Mouse (Mus musculus) heart, embryonic 11.5 days (tissue): ENCODE results near the gene Olfr623. TPM values are rescaled to one million over a fixed set of nuclear protein-coding genes. Genes with fewer than 3 reads are reported as not detected.

ENCODE experiments used
- polyA plus RNA-seq: library from polyadenylated mRNA; unstranded; fragments of >200 nt; fragmentation: Nextera tagmentation; extraction: Ambion mirVana; gene quantifications from 2 replicates; pipeline ENCODE4 v1.2.1, GENCODE M21; 2014

Gene Olfr623
- polyA plus RNA-seq, 1 experiment from 2014 or later = not detected

Other genes with a start within 250 kb of the Olfr623 start
- gene Usp17lc, start 248.6 kb downstream of the Olfr623 start, polyA plus RNA-seq = not detected in 2 replicates
- gene Olfr605, start 218.3 kb downstream of the Olfr623 start, polyA plus RNA-seq = not detected in 2 replicates
- not detected in 2 replicates for gene Olfr606, start 214.7 kb downstream of the Olfr623 start, polyA plus RNA-seq
- not detected in 2 replicates for gene Olfr607, start 199.5 kb downstream of the Olfr623 start, polyA plus RNA-seq
- gene Olfr608, start 193.8 kb downstream of the Olfr623 start, polyA plus RNA-seq = not detected in 2 replicates
- gene Olfr609, start 165.6 kb downstream of the Olfr623 start, polyA plus RNA-seq = not detected in 2 replicates
- gene Olfr610, start 151.6 kb downstream of the Olfr623 start, polyA plus RNA-seq = not detected in 2 replicates
- gene Olfr611, start 142.9 kb downstream of the Olfr623 start, polyA plus RNA-seq = not detected in 2 replicates
- gene Olfr612, start 121.0 kb downstream of the Olfr623 start, polyA plus RNA-seq = not detected in 2 replicates
- gene Olfr613, start 115.6 kb downstream of the Olfr623 start, polyA plus RNA-seq = not detected in 2 replicates
- not detected in 2 replicates for gene Olfr615, start 107.6 kb downstream of the Olfr623 start, polyA plus RNA-seq
- not detected in 2 replicates for gene Olfr616, start 94.6 kb downstream of the Olfr623 start, polyA plus RNA-seq
- gene Olfr617, start 90.6 kb downstream of the Olfr623 start, polyA plus RNA-seq = not detected in 2 replicates
- gene Olfr618, start 73.6 kb downstream of the Olfr623 start, polyA plus RNA-seq = not detected in 2 replicates
- gene Olfr619, start 63.1 kb downstream of the Olfr623 start, polyA plus RNA-seq = not detected in 2 replicates
- gene Olfr620, start 51.2 kb downstream of the Olfr623 start, polyA plus RNA-seq = not detected in 2 replicates
- not detected in 2 replicates for gene Olfr622, start 21.0 kb downstream of the Olfr623 start, polyA plus RNA-seq
- 0.03 TPM in 1 of 2 replicates, not detected in the other for gene Olfr624, start 7.5 kb upstream of the Olfr623 start, polyA plus RNA-seq
- not detected in 2 replicates for gene Olfr625-ps1, start 19.0 kb upstream of the Olfr623 start, polyA plus RNA-seq
- gene Olfr243, start 51.0 kb upstream of the Olfr623 start, polyA plus RNA-seq = not detected in 2 replicates
- not detected in 2 replicates for gene Olfr628, start 66.7 kb upstream of the Olfr623 start, polyA plus RNA-seq
- gene Olfr629, start 81.2 kb upstream of the Olfr623 start, polyA plus RNA-seq = not detected in 2 replicates
- gene Olfr630, start 93.6 kb upstream of the Olfr623 start, polyA plus RNA-seq = 0.07 TPM in 1 of 2 replicates, not detected in the other
- not detected in 2 replicates for gene Olfr69, start 107.9 kb upstream of the Olfr623 start, polyA plus RNA-seq
- not detected in 2 replicates for gene Olfr68, start 116.0 kb upstream of the Olfr623 start, polyA plus RNA-seq
- 0.08 TPM in 1 of 2 replicates, not detected in the other for gene Olfr67, start 128.1 kb upstream of the Olfr623 start, polyA plus RNA-seq
- 2,483 and 3,067 TPM in 2 replicates for gene Hbb-bt, start 150.3 kb upstream of the Olfr623 start, polyA plus RNA-seq
- gene Hbb-bs, start 164.4 kb upstream of the Olfr623 start, polyA plus RNA-seq = 849 and 1,123 TPM in 2 replicates
- 0.31 TPM in 1 of 2 replicates, not detected in the other for gene Hbb-bh2, start 176.8 kb upstream of the Olfr623 start, polyA plus RNA-seq
- gene Hbb-bh1, start 179.5 kb upstream of the Olfr623 start, polyA plus RNA-seq = 7,786 and 8,740 TPM in 2 replicates
- 35,401 and 41,924 TPM in 2 replicates for gene Hbb-y, start 189.5 kb upstream of the Olfr623 start, polyA plus RNA-seq
- not detected in 2 replicates for gene Olfr66, start 222.6 kb upstream of the Olfr623 start, polyA plus RNA-seq
- gene Olfr64, start 230.8 kb upstream of the Olfr623 start, polyA plus RNA-seq = not detected in 2 replicates
- gene Olfr65, start 239.8 kb upstream of the Olfr623 start, polyA plus RNA-seq = not detected in 2 replicates